Mouse (Mus musculus): ENCODE measurements around the gene Ston2.
"Not testable (repeated sequence)": the region's sequence is repeated elsewhere in the genome, so short reads cannot be mapped to it uniquely, and the experiment has no call there.

Ston2 gene

GRCm38 (mm10) chr12:91789801-91790200 lies 1.6 kb upstream of the Ston2 start:
- peak; percentile 83 for DNase-seq (ENCODE audit: low spot score)

- DNase-seq (ENCODE audit: low spot score), result not testable (repeated sequence)
Observed at GRCm38 (mm10) chr12:91788446-91788845, 259 bp upstream of the Ston2 start.

- no peak for DNase-seq (ENCODE audit: low spot score)
Observed at GRCm38 (mm10) chr12:91786355-91786754, 1.8 kb downstream of the Ston2 start.

GRCm38 (mm10) chr12:91781432-91781831 lies 6.8 kb downstream of the Ston2 start:
- DNase-seq (ENCODE audit: low spot score), result no peak

- no peak for DNase-seq (ENCODE audit: low spot score)
Observed at GRCm38 (mm10) chr12:91780531-91780930, 7.7 kb downstream of the Ston2 start.

GRCm38 (mm10) chr12:91779004-91779365 lies 9.2 kb downstream of the Ston2 start:
- DNase-seq (ENCODE audit: low spot score), result peak; percentile 81

GRCm38 (mm10) chr12:91778211-91779003 lies 9.8 kb downstream of the Ston2 start:
- DNase-seq (ENCODE audit: low spot score), result no peak

GRCm38 (mm10) chr12:91776342-91776741 lies 11.8 kb downstream of the Ston2 start:
- no peak for DNase-seq (ENCODE audit: low spot score)

GRCm38 (mm10) chr12:91774811-91775284 lies 13.3 kb downstream of the Ston2 start:
- DNase-seq (ENCODE audit: low spot score), result peak; percentile 36

GRCm38 (mm10) chr12:91768871-91769270 lies 19.3 kb downstream of the Ston2 start:
- DNase-seq (ENCODE audit: low spot score), result no peak

- DNase-seq (ENCODE audit: low spot score), result no peak
Observed at GRCm38 (mm10) chr12:91768176-91768575, 20.0 kb downstream of the Ston2 start.

GRCm38 (mm10) chr12:91766338-91767107 lies 21.7 kb downstream of the Ston2 start:
- peak; percentile 78 for DNase-seq (ENCODE audit: low spot score)

GRCm38 (mm10) chr12:91765504-91765903 lies 22.7 kb downstream of the Ston2 start:
- DNase-seq (ENCODE audit: low spot score), result no peak

GRCm38 (mm10) chr12:91765054-91765453 lies 23.1 kb downstream of the Ston2 start:
- DNase-seq (ENCODE audit: low spot score), result no peak

GRCm38 (mm10) chr12:91764471-91764870 lies 23.7 kb downstream of the Ston2 start:
- DNase-seq (ENCODE audit: low spot score), result no peak

- DNase-seq (ENCODE audit: low spot score), result no peak
Observed at GRCm38 (mm10) chr12:91759836-91760235, 28.4 kb downstream of the Ston2 start.

- no peak for DNase-seq (ENCODE audit: low spot score)
Observed at GRCm38 (mm10) chr12:91757854-91758562, 30.2 kb downstream of the Ston2 start.

- DNase-seq (ENCODE audit: low spot score), result no peak
Observed at GRCm38 (mm10) chr12:91756562-91757166, 31.5 kb downstream of the Ston2 start.

GRCm38 (mm10) chr12:91754606-91755005 lies 33.6 kb downstream of the Ston2 start:
- DNase-seq (ENCODE audit: low spot score), result no peak

GRCm38 (mm10) chr12:91752711-91753110 lies 35.5 kb downstream of the Ston2 start:
- DNase-seq (ENCODE audit: low spot score), result no peak

- DNase-seq (ENCODE audit: low spot score), result no peak
Observed at GRCm38 (mm10) chr12:91751893-91752597, 36.1 kb downstream of the Ston2 start.

Data from layer of hippocampus, adult 11-12 months (tissue).